Mouse (Mus musculus): ENCODE measurements at regions not wholly inside any gene's neighbourhood (a gene's known extent, or its start where the extent isn't known, plus 50 kb on each side); places are given as distances from the start of the nearest gene placed in this dataset.

DNA sequence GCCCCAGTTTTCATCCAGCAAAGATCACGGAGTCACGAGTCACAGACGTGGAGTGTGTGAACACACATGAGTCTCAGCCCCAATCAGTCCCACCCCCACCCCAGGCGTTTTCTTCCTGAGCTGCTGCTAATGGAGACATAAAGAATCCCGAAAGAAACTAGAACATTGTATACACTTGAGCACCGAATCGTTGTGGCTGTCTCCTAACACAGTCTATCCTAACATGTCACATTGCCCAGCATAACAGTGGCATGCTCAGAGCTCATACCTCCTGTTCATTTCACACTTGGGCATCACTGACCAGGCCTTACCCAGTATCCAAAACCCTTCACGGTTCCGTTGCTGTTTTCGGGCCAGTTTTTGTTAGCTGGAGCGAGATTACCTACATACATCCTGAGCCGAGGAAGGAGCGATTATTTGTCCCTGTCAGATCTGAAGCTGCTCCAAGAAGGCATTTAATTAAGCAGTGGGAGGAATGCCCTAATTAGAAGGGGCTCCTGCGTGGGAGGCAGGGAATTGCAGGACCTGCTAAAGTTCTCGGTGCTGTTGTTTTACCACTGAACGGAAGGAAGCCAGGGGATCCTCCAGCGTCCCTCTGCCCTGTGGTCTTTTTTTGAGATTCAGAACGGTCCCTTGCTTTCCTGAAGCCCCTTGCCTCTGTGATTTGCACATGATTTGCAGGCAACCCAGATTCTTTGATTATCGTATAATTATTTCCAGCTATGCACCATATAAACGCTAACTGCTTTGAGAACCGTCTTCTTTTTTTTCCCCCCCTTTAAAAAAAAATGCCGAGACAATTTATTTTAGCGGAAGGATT, 53.4 kb upstream of the Nap1l1 start:
- DNase-seq: no peak

DNA sequence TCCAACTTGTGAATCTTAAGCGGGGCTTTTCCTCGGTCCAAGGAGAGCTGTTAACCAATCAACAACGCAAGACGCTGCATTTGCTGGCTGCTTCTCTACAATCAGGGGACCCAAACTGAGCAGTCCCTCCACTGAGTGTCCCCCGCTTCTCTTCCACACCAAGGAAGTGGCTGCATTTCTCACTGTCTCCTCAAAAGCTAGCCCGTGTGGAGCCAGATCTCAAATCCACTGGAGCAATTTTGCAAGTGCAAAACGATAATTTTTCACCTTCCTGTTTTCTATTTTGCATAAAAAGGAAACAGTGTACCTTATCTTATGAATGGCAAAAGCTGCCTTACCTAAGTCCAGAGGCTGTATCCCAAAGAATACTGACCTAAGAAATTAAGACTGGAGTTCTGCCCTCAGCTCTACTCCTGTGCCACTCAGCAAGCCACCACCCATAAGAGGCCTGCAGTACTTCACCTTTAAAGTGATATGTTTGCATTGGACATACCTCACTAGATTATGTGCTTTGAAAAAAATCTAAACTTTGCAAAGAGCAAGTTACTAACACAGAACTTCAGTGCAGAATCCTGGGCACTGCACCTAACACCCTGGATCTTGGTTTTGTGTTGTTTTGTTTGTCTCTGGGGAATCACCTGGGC, 52.7 kb upstream of the Nap1l1 start:
- DNase-seq: no peak

GRCm38 (mm10) chr10:111422057-111422456, 51.0 kb upstream of the Nap1l1 start:
- no peak for DNase-seq

DNA sequence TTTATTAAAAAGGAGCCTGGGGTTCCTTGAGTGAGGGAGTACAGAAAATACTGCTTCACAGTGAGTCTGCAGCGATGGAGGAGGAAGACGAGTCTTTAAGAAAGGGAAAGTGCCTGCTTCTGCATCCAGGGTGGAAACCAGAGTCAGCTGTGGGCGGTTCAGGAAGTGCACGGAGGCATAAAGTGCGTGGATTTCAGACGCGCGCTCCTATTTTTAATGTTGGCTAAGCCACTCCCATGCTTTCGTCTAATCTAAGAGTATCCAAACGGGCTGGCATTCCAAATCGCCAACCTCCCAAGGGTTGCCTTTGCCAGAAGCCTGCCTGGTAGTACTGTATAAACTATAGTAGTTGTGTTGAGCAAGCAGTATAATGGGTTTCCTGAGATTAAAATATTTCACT, 50.4 kb upstream of the Nap1l1 start:
- DNase-seq: peak; percentile 64 to 65
